9 mouse cellular contexts compared by ENCODE assay signal in genomic region chr14:108912021-108912875, GRCm38 (mm10). TPM values are rescaled to one million over a fixed set of nuclear protein-coding genes. Genes with fewer than 3 reads are reported as not detected.
DNase-seq lines count a peak whose midpoint lies in the region; ATAC-seq lines count a peak whose summit lies in the region.
"Had no signal": no experiment of that assay in that cellular context is flagged by ENCODE, and none has a peak within 500 bp of the region (broad histone marks: within the 10 kb centered on the region; RNA-seq: fewer than 3 reads in every experiment).

No protein-coding gene starts in this region.

- no peak for DNase-seq in heart, adult 8-10 months (ENCODE audit: low spot score)
- DNase-seq in embryo, embryonic 9.5 days (ENCODE audit: extremely low spot score), result peak; percentile 12
- peak; percentile 50 to 66 for DNase-seq in layer of hippocampus, postnatal 10 days (ENCODE audit: low spot score in 2 of 2)
- DNase-seq in c-Kit-positive CD71-positive TER-119-positive erythroid progenitor cells, embryonic 14.5 days (ENCODE audit: low spot score), result no peak

- ATAC-seq in heart, embryonic 15.5 days (replicated peaks; ENCODE audit: insufficient number of reproducible peaks, insufficient read depth, low FRiP score, low read depth), result no peak
- ATAC-seq in hindbrain, embryonic 12.5 days (ENCODE audit: low FRiP score), result peak; percentile 33
- ATAC-seq in midbrain, embryonic 16.5 days, result peak; percentile 30
- no peak for ATAC-seq in megakaryocyte, adult 5-6 weeks (ENCODE audit: poor library complexity, severe bottlenecking)

- peak overlapping the region; percentile 46 for H3K4me3 ChIP-seq in heart, embryonic 15.5 days
- peak overlapping the region; percentile 63 for H3K4me3 ChIP-seq in hindbrain, embryonic 12.5 days
- H3K4me3 ChIP-seq in midbrain, embryonic 16.5 days (ENCODE audit: low read depth, low read length), result peak overlapping the region; percentile 65
- H3K4me3 ChIP-seq: erythroblast, embryonic 14.5 days had no signal

- H3K4me1 ChIP-seq in heart, embryonic 15.5 days (replicated peaks), result peaks cover 34% of the 10 kb centered on the region
- H3K4me1 ChIP-seq in hindbrain, embryonic 12.5 days, result peaks cover 11% of the 10 kb centered on the region
- peaks cover 8% of the 10 kb centered on the region for H3K4me1 ChIP-seq in midbrain, embryonic 16.5 days (ENCODE audit: control insufficient read depth, insufficient read depth, low read length)

- 6% methylated on average over 24 of the region's 24 CpGs for WGBS in heart, embryonic 15.5 days
- WGBS in hindbrain, embryonic 12.5 days, result 1% methylated on average over 24 of the region's 24 CpGs
- WGBS in midbrain, embryonic 16.5 days, result 1% methylated on average over 24 of the region's 24 CpGs

- H3K27me3 ChIP-seq in heart, embryonic 15.5 days, result peaks cover 49% of the 10 kb centered on the region
- H3K27me3 ChIP-seq in hindbrain, embryonic 12.5 days, result no peaks in the 10 kb centered on the region
- H3K27me3 ChIP-seq in midbrain, embryonic 16.5 days (ENCODE audit: control insufficient read depth, insufficient read depth, low read depth, low read length), result no peaks in the 10 kb centered on the region

- H3K9ac ChIP-seq in heart, embryonic 15.5 days, result no peak overlapping the region
- H3K9ac ChIP-seq in hindbrain, embryonic 12.5 days, result peak overlapping the region; percentile 79
- peak overlapping the region; percentile 76 for H3K9ac ChIP-seq in midbrain, embryonic 16.5 days (ENCODE audit: low read depth, low read length)

- H3K4me2 ChIP-seq in heart, embryonic 15.5 days, result peak overlapping the region; percentile 77
- peak overlapping the region; percentile 81 for H3K4me2 ChIP-seq in hindbrain, embryonic 12.5 days (replicated peaks)
- H3K4me2 ChIP-seq in midbrain, embryonic 16.5 days (ENCODE audit: low read length), result peak overlapping the region; percentile 87

- no peaks in the 10 kb centered on the region for H3K36me3 ChIP-seq in heart, embryonic 15.5 days
- no peaks in the 10 kb centered on the region for H3K36me3 ChIP-seq in hindbrain, embryonic 12.5 days
- no peaks in the 10 kb centered on the region for H3K36me3 ChIP-seq in midbrain, embryonic 16.5 days (ENCODE audit: control insufficient read depth, insufficient read depth, low read length)

- H3K27ac ChIP-seq in heart, embryonic 15.5 days, result no peak overlapping the region
- H3K27ac ChIP-seq in hindbrain, embryonic 12.5 days, result peak overlapping the region; percentile 93
- peak overlapping the region; percentile 94 for H3K27ac ChIP-seq in midbrain, embryonic 16.5 days (ENCODE audit: low read length)

- no peaks in the 10 kb centered on the region for H3K9me3 ChIP-seq in heart, embryonic 15.5 days (replicated peaks)
- no peaks in the 10 kb centered on the region for H3K9me3 ChIP-seq in hindbrain, embryonic 12.5 days (replicated peaks)
- no peaks in the 10 kb centered on the region for H3K9me3 ChIP-seq in midbrain, embryonic 16.5 days (replicated peaks; ENCODE audit: control insufficient read depth, low read length, poor library complexity, severe bottlenecking)

RNA-seq across cellular contexts. Expression of gene Slitrk1, which starts 1.7 kb away (rescaled TPM):
- 0.10 and 0.29 TPM in 2 replicates for polyA plus RNA-seq in heart, embryonic 15.5 days (2015; fragmentation: Nextera tagmentation; extraction: Ambion mirVana)
- total RNA-seq in heart, adult 8-10 months (2022), result under 1 TPM in 1 of 4 experiments, not detected in 3; 0.06 TPM
- 17.1 and 20.4 TPM in 2 replicates for polyA plus RNA-seq in hindbrain, embryonic 12.5 days (2016; fragmentation: Nextera tagmentation; extraction: Ambion mirVana)
- 10 to 100 TPM; 55.0 TPM for total RNA-seq in layer of hippocampus, postnatal 10 days (2021)
- 30.4 and 32.3 TPM in 2 replicates for polyA plus RNA-seq in midbrain, embryonic 16.5 days (2015; fragmentation: Nextera tagmentation; extraction: Ambion mirVana)
- total RNA-seq in megakaryocyte, adult 5-6 weeks (2015), result not detected in 2 replicates
- not detected in 2 replicates for total RNA-seq in megakaryocyte, adult 5-6 weeks (2017)
- polyA plus RNA-seq: erythroblast, embryonic 14.5 days had no signal

Comparison
In these comparisons a context has a peak if more than half of its experiments do, and no peak if none do; other contexts are left out.
1. ATAC-seq: peak in hindbrain, embryonic 12.5 days (single experiment) and midbrain, embryonic 16.5 days (single experiment); none in heart, embryonic 15.5 days (single experiment) and megakaryocyte, adult 5-6 weeks (single experiment).
2. DNase-seq: peak in embryo, embryonic 9.5 days (single experiment) and layer of hippocampus, postnatal 10 days (2 of 2); none in heart, adult 8-10 months (single experiment) and c-Kit-positive CD71-positive TER-119-positive erythroid progenitor cells, embryonic 14.5 days (single experiment).
3. RNA of gene Slitrk1, which starts 1.7 kb away (total RNA-seq): 55.0 TPM in layer of hippocampus, postnatal 10 days; 0.06 TPM in heart, adult 8-10 months and not detected in megakaryocyte, adult 5-6 weeks; every median in the first group is over 10 times any median in the second.
4. Peak in every context shown above with its lines, with median percentiles within 50 percentile points of each other: H3K4me2 ChIP-seq and H3K4me3 ChIP-seq.